Mouse (Mus musculus) liver, adult (tissue): Measurements from ENCODE around the gene Gm12789.
"Not testable (repeated sequence)": the region's sequence is repeated elsewhere in the genome, so short reads cannot be mapped to it uniquely, and the experiment has no call there.

Experiments
- GATA4 ChIP-seq: IDR thresholded peaks from 2 replicates; pipeline ENCODE4 v1.6.1; 2014; ENCODE audit warnings: mild to moderate bottlenecking, low read length; ENCODE audit not compliant: insufficient replicate concordance

The Gm12789 gene

DNA sequence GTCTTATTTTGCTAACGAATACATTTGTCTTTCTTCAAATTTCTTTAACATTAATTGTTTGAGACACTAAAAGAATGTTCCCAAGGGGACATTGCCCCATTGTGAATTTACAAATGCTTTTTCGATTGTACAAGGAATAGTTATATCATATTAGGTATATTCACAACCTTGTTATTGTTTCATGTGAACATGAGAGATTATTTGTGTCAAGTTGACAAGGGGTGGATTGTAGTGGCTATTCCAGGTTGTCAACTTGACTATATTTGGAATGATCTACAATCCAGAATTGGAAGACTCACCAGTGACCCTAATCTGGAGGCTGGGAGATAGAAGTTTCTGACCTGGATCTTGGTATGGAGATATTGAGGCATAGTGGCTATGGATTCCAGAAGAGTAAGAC, at the start of gene Gm12789:
Gene Gm12789, plus strand, starts transcription at position 301 of the 400 bp plus-strand sequence.
- not testable (repeated sequence) for TF ChIP-seq GATA4

DNA sequence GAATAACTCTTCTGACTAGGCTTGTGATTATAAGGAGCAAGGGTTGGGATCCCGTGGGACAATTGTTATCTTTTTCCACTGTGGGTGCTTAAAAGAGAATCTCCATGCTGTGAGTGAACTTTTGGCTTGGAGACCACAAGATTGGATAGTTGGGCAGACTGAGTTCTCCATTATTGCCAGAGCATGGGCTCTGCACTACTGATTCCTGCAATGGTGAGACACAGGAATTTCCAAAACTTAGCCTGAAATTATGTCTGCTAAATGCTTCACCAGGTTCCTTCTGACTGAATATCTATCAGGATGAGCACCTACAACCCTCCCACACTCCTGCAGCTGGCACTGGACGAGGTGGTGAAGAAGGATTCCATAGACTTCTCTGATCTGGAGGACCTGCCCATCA, 46.3 kb upstream of the Gm12789 start, which contains the start of gene Gm12794:
Gene Gm12794, plus strand, starts transcription at position 301 of the 400 bp plus-strand sequence.
- TF ChIP-seq GATA4 = not testable (repeated sequence)

DNA sequence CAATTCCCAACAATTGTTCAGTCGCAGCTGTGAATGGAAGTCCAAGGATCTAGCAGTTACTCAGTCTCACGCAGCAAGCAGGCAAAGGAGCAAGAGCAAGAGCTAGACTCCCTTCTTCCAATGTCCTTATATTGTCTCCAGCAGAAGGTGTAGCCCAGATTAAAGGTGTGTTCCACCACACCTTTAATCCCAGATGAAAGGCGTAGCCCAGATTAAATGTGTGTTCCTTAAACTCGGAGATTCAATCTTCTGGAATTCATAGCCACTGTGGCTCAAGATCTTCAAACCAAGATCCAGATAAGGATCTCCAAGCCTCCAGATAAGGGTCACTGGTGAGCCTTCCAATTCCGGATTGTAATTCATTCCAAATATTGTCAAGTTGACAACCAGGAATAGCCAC, 5.5 kb upstream of the Gm12789 start, which contains the start of gene Gm12790:
Gene Gm12790, minus strand, starts transcription at position 101 of the 400 bp plus-strand sequence.
- not testable (repeated sequence) for TF ChIP-seq GATA4

DNA sequence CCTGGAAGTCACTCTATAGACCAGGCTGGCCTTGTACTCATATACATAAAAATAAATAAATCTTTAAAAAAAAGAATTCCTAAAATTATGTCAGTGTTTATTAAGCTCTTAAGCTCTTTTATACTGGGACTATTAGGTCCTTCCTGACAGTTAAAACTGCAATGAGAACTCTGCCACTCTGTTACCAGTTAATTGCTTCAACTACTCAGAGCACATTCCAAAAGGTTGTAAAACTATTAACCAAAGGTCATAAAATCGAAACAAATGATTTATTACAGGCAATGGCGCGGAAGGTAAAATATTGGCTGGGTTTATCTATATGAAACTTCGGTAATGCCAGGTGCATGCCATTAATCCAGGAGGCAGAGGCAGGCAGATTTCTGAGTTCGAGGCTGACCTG, 748 bp upstream of the Gm12789 start:
- no peak for TF ChIP-seq GATA4

DNA sequence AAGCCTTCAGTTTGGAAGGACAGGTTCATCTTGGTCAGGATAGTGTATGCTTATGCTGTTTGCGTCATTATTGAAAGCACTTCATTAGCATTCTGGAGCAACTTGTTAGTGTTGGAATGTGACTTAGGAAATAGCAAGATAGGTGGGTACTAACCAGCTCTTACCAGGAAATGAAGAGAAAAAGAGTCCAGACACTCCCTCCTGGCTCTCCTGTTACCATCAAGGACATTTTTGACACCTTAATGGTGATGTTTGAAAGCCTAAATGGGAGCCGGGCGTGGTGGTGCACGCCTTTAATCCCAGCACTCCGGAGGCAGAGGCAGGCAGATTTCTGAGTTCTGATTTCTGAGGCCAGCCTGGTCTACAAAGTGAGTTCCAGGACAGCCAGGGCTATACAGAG, 11.0 kb downstream of the Gm12789 start:
- no peak for TF ChIP-seq GATA4

DNA sequence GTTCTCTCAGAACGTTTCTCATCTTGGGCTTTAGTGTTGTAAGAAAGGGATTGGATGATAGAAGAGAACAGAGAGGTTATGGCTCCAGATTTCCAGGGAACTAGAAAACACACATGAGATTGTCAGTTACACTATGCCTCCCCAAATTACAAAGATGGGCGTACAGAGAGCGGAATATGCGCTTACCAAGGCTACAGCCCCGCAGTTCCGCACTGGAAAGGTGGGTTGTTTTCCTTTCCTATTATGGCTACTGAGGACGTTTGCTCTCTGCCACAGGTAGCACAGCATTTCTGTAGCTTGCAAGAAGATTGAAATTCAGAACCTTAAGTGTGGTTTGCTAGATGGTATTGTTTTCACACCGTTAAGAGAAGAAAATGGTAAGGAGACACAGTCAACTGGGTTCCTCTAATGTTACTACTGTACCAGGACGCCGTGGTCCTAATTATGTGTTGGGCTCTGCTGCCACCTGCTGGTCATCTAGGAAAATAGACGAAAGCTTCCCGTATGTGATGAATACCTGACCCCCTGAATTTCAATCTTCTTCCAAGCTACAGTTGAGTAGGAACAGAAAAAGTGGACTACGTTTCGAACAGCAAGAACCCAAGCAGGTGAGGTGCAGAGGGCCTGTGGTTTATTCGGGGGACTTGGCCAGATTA, 12.0 kb downstream of the Gm12789 start:
- no peak for TF ChIP-seq GATA4

DNA sequence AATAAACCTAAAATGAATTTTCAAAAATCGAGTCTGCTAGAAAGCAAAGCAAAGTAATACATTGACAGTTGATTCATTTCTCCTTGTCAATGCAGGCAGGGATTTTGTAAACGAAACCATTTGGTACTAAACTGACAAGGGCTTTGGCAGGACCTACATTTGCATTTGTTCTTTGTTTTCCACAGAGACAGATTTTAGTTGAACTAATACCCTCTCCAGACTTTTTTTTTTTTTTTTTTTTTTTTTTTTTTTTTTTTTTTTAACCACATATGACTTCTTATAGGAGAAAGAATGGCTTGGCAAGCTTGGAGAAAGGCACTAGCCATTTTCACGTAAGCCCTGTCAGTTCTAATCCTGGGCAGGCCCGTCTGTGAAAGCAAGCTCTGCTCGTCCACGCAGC, 40.2 kb downstream of the Gm12789 start:
- TF ChIP-seq GATA4 = no peak
